Mouse (Mus musculus) MEL (cell line): ENCODE results near the gene Pdcd11. TPM values are rescaled to one million over a fixed set of nuclear protein-coding genes. Genes with fewer than 3 reads are reported as not detected.
A peak's percentile ranks its signal among the peaks of the same experiment; 100 is the strongest.

Source experiments
- DNase-seq: peaks from one replicate; pipeline ENCODE4 v3.0.0; 2011; ENCODE audit warnings: low read depth, low spot score
- H3K27ac ChIP-seq: 2 replicates; pipeline ENCODE4 v1.5.1; 2012; ENCODE audit warnings: low read depth, mild to moderate bottlenecking, control low read depth, low read length, moderate library complexity; ENCODE audit not compliant: control insufficient read depth
- H3K27me3 ChIP-seq, 2 experiments: fragments of 150-350 bp in 1 of 2; sonication (generic) in 1 of 2; 2 replicates each; pipeline ENCODE4 v1.6.1; 2012; ENCODE audit warnings: low read length in 2 of 2, mild to moderate bottlenecking in 2 of 2, improper control_type of control experiment in 1 of 2, moderate library complexity in 1 of 2; ENCODE audit not compliant: insufficient read depth in 2 of 2, control insufficient read depth in 1 of 2
- H3K36me3 ChIP-seq, 2 experiments: 2 replicates each; pipeline ENCODE4 v1.6.1; 2012 to 2014; ENCODE audit warnings: low read length in 2 of 2, improper control_type of control experiment in 1 of 2, inconsistent platforms in 1 of 2, mild to moderate bottlenecking in 1 of 2; ENCODE audit not compliant: insufficient read depth in 2 of 2, control insufficient read depth in 1 of 2
- H3K4me1 ChIP-seq, 2 experiments: fragments of 150-350 bp in 1 of 2; sonication (generic) in 1 of 2; 2 replicates each; pipeline ENCODE4 v1.6.1; 2012; ENCODE audit warnings: low read length in 2 of 2, improper control_type of control experiment in 1 of 2, mild to moderate bottlenecking in 1 of 2; ENCODE audit not compliant: insufficient read depth in 2 of 2, control insufficient read depth in 1 of 2
- H3K4me3 ChIP-seq, 2 experiments: fragments of 150-350 bp in 1 of 2; sonication (generic) in 1 of 2; 2 replicates each; pipeline ENCODE4 v1.5.1; 2012; ENCODE audit warnings: low read depth in 2 of 2, low read length in 2 of 2, mild to moderate bottlenecking in 2 of 2, moderate library complexity in 2 of 2, control low read depth in 1 of 2, improper control_type of control experiment in 1 of 2; ENCODE audit not compliant: control insufficient read depth in 1 of 2, insufficient read depth in 1 of 2
- H3K79me2 ChIP-seq: 2 replicates; pipeline ENCODE4 v1.6.1; 2012; ENCODE audit warnings: mild to moderate bottlenecking, low read length, moderate library complexity; ENCODE audit not compliant: control insufficient read depth, poor library complexity, insufficient read depth
- H3K9ac ChIP-seq: 2 replicates; pipeline ENCODE4 v1.6.1; 2012; ENCODE audit warnings: low read depth, mild to moderate bottlenecking, control low read depth, low read length, moderate library complexity; ENCODE audit not compliant: control insufficient read depth, poor library complexity, severe bottlenecking
- H3K9me3 ChIP-seq: fragments of 150-350 bp; sonication (generic); replicated peaks from 2 replicates; pipeline ENCODE4 v1.6.1; 2012; ENCODE audit warnings: mild to moderate bottlenecking, low read length, improper control_type of control experiment, moderate library complexity; ENCODE audit not compliant: insufficient read depth
- BHLHE40 ChIP-seq: IDR thresholded peaks from 2 replicates; pipeline ENCODE4 v1.6.1; 2012; ENCODE audit warnings: low read depth, mild to moderate bottlenecking, inconsistent platforms, low read length, improper control_type of control experiment, borderline replicate concordance
- CHD1 ChIP-seq: IDR thresholded peaks from 2 replicates; pipeline ENCODE4 v1.6.1; 2012; ENCODE audit warnings: low read depth, mild to moderate bottlenecking, inconsistent platforms, low read length, improper control_type of control experiment
- CHD2 ChIP-seq: IDR thresholded peaks from 2 replicates; pipeline ENCODE4 v1.6.1; 2011; ENCODE audit warnings: low read length, improper control_type of control experiment
- CTCF ChIP-seq, 3 experiments: IDR thresholded peaks in 2 of 3; conservative IDR thresholded peaks in 1 of 3; 2 replicates each; pipeline ENCODE4 v1.5.1; 2011 to 2012; ENCODE audit warnings: low read length in 3 of 3, low read depth in 2 of 3, mild to moderate bottlenecking in 2 of 3, improper control_type of control experiment in 1 of 3, inconsistent platforms in 1 of 3, mixed read lengths in 1 of 3, moderate library complexity in 1 of 3; ENCODE audit not compliant: control insufficient read depth in 1 of 3, insufficient read depth in 1 of 3, poor library complexity in 1 of 3, severe bottlenecking in 1 of 3
- ELF1 ChIP-seq: IDR thresholded peaks from 2 replicates; pipeline ENCODE4 v1.6.1; 2014; ENCODE audit warnings: low read depth, mild to moderate bottlenecking, inconsistent platforms, low read length, improper control_type of control experiment, moderate library complexity
- ETS1 ChIP-seq: IDR thresholded peaks from 2 replicates; pipeline ENCODE4 v1.6.1; 2012; ENCODE audit warnings: low read depth, mild to moderate bottlenecking, inconsistent platforms, low read length, improper control_type of control experiment, moderate library complexity
- GABPA ChIP-seq: IDR thresholded peaks from 2 replicates; pipeline ENCODE4 v1.6.1; 2012; ENCODE audit warnings: low read depth, mild to moderate bottlenecking, inconsistent platforms, low read length, improper control_type of control experiment, moderate library complexity
- GATA1 ChIP-seq: IDR thresholded peaks from 2 replicates; pipeline ENCODE4 v1.6.1; 2011; ENCODE audit warnings: low read depth, low read length, improper control_type of control experiment
- HCFC1 ChIP-seq: IDR thresholded peaks from 2 replicates; pipeline ENCODE4 v1.6.1; 2012; ENCODE audit warnings: low read depth, mild to moderate bottlenecking, inconsistent platforms, low read length, improper control_type of control experiment, moderate library complexity
- KAT2A ChIP-seq: conservative IDR thresholded peaks from 2 replicates; pipeline ENCODE4 v1.6.1; 2012; ENCODE audit warnings: low read depth, low read length, improper control_type of control experiment, inconsistent platforms
- MAFK ChIP-seq: IDR thresholded peaks from 2 replicates; pipeline ENCODE4 v1.6.1; 2011; ENCODE audit warnings: low read depth, mild to moderate bottlenecking, low read length, improper control_type of control experiment, borderline replicate concordance
- MAX ChIP-seq: IDR thresholded peaks from 2 replicates; pipeline ENCODE4 v1.6.1; 2011; ENCODE audit warnings: low read length, improper control_type of control experiment
- MAZ ChIP-seq: IDR thresholded peaks from 2 replicates; pipeline ENCODE4 v1.6.1; 2012; ENCODE audit warnings: low read depth, mild to moderate bottlenecking, inconsistent platforms, low read length, improper control_type of control experiment
- MEF2A ChIP-seq: IDR thresholded peaks from 2 replicates; pipeline ENCODE4 v1.6.1; 2014; ENCODE audit warnings: low read depth, mild to moderate bottlenecking, inconsistent platforms, low read length, improper control_type of control experiment; ENCODE audit not compliant: poor library complexity, insufficient replicate concordance, severe bottlenecking; ENCODE audit errors: extremely low read depth
- MYC ChIP-seq: IDR thresholded peaks from 2 replicates; pipeline ENCODE4 v1.6.1; 2011; ENCODE audit warnings: low read depth, mild to moderate bottlenecking, low read length, improper control_type of control experiment, moderate library complexity
- NELFE ChIP-seq: IDR thresholded peaks from 2 replicates; pipeline ENCODE4 v1.6.1; 2011; ENCODE audit warnings: low read depth, low read length, improper control_type of control experiment
- NRF1 ChIP-seq: IDR thresholded peaks from 2 replicates; pipeline ENCODE4 v1.6.1; 2014; ENCODE audit warnings: low read depth, mild to moderate bottlenecking, inconsistent platforms, low read length, improper control_type of control experiment, moderate library complexity; ENCODE audit not compliant: poor library complexity, insufficient read depth, severe bottlenecking
- POLR2AphosphoS2 ChIP-seq: IDR thresholded peaks from 2 replicates; pipeline ENCODE4 v1.6.1; 2011; ENCODE audit warnings: low read length, improper control_type of control experiment
- POLR2AphosphoS5 ChIP-seq: IDR thresholded peaks from 2 replicates; pipeline ENCODE4 v1.6.1; 2012; ENCODE audit warnings: low read depth, borderline replicate concordance, mild to moderate bottlenecking, inconsistent platforms, low read length, moderate library complexity, mixed read lengths
- RAD21 ChIP-seq: IDR thresholded peaks from 2 replicates; pipeline ENCODE4 v1.6.1; 2011; ENCODE audit warnings: mild to moderate bottlenecking, low read depth, low read length, improper control_type of control experiment
- RCOR1 ChIP-seq: IDR thresholded peaks from 2 replicates; pipeline ENCODE4 v1.6.1; 2012; ENCODE audit warnings: low read depth, mild to moderate bottlenecking, inconsistent platforms, low read length, improper control_type of control experiment
- SIN3A ChIP-seq: IDR thresholded peaks from 2 replicates; pipeline ENCODE4 v1.6.1; 2012; ENCODE audit warnings: low read length, improper control_type of control experiment, inconsistent platforms
- SMC3 ChIP-seq: IDR thresholded peaks from 2 replicates; pipeline ENCODE4 v1.6.1; 2011; ENCODE audit warnings: low read depth, low read length, improper control_type of control experiment
- TAL1 ChIP-seq: IDR thresholded peaks from 2 replicates; pipeline ENCODE4 v1.6.1; 2012; ENCODE audit warnings: mild to moderate bottlenecking, inconsistent platforms, low read length, moderate library complexity, mixed read lengths
- TCF12 ChIP-seq: IDR thresholded peaks from 2 replicates; pipeline ENCODE4 v1.6.1; 2014; ENCODE audit warnings: low read depth, mild to moderate bottlenecking, inconsistent platforms, low read length, improper control_type of control experiment, moderate library complexity
- UBTF ChIP-seq: IDR thresholded peaks from 2 replicates; pipeline ENCODE4 v1.6.1; 2012; ENCODE audit warnings: low read depth, mild to moderate bottlenecking, inconsistent platforms, low read length, improper control_type of control experiment, moderate library complexity, borderline replicate concordance; ENCODE audit not compliant: insufficient read depth
- USF1 ChIP-seq: IDR thresholded peaks from 2 replicates; pipeline ENCODE4 v1.6.1; 2014; ENCODE audit warnings: low read depth, mild to moderate bottlenecking, inconsistent platforms, low read length, improper control_type of control experiment, moderate library complexity
- USF2 ChIP-seq, 2 experiments: IDR thresholded peaks; 2 replicates each; pipeline ENCODE4 v1.6.1; 2011 to 2012; ENCODE audit warnings: improper control_type of control experiment in 2 of 2, low read length in 2 of 2, borderline replicate concordance in 1 of 2, inconsistent platforms in 1 of 2, low read depth in 1 of 2, mild to moderate bottlenecking in 1 of 2; ENCODE audit not compliant: insufficient read depth in 1 of 2
- ZC3H11A ChIP-seq: IDR thresholded peaks from 2 replicates; pipeline ENCODE4 v1.6.1; 2012; ENCODE audit warnings: low read depth, mild to moderate bottlenecking, inconsistent platforms, low read length, improper control_type of control experiment
- ZKSCAN1 ChIP-seq: IDR thresholded peaks from 2 replicates; pipeline ENCODE4 v1.6.1; 2012; ENCODE audit warnings: low read depth, mild to moderate bottlenecking, inconsistent platforms, low read length, improper control_type of control experiment, moderate library complexity
- ZMIZ1 ChIP-seq: IDR thresholded peaks from 2 replicates; pipeline ENCODE4 v1.6.1; 2012; ENCODE audit warnings: low read depth, mild to moderate bottlenecking, inconsistent platforms, low read length, improper control_type of control experiment, moderate library complexity
- ZNF384 ChIP-seq: IDR thresholded peaks from 2 replicates; pipeline ENCODE4 v1.6.1; 2012; ENCODE audit warnings: low read depth, mild to moderate bottlenecking, inconsistent platforms, low read length, improper control_type of control experiment
- polyA plus RNA-seq, 2 experiments: library from polyadenylated mRNA; stranded (reverse) in 1 of 2; unstranded in 1 of 2; fragments of >175 nt in 1 of 2; fragments of >200 nt in 1 of 2; gene quantifications; 2 replicates each; pipeline versions ENCODE4 v1.2.1 to v1.2.4; 2012; ENCODE audit warnings: low replicate concordance in 2 of 2, low read depth in 1 of 2; ENCODE audit not compliant: insufficient read length in 2 of 2, insufficient read depth in 1 of 2, missing spikeins in 1 of 2
- total RNA-seq: library from RNA; depleted of rRNA; stranded (reverse); fragments of 300-350 nt; gene quantifications from 2 replicates; pipeline ENCODE4 v1.2.3, GENCODE M21; 2012

Pdcd11 gene
- total and polyA plus RNA-seq, 3 experiments: 79.6 to 107 (median 81.8) TPM

DNA sequence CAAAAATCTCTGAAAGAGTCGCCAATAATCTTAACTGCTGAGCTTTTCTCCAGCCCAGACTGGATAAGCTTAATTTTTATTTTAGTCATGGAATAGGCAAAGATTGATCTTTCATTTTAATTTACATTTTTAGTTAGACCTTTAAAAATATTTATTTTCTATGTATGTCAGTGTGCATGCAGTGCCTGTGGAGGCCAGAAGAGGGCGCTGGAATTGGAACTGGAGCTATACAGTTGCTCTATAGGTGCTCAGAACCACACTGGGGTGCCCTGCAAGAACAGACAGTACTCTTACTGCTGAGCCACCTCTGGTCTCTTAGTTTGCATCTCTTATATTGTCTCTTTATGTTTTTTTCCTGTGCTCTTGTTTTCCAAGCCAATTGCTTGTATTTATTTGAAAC is 32.2 kb downstream of the Pdcd11 start:
- Histone ChIP-seq H3K9me3 (no peaks in the 10 kb centered on the region), H3K27me3 (no peaks in the 10 kb centered on the region), H3K79me2 (no peaks in the 10 kb centered on the region), H3K27ac (no peak overlapping the region), H3K4me3 (no peak overlapping the region), H3K4me1 (no peaks in the 10 kb centered on the region; a peak in 1 of 4 replicates), H3K36me3 (peaks cover 0 to 30% of the 10 kb centered on the region in 2 experiments; a peak in 2 of 4 replicates), H3K9ac (no peak overlapping the region)
- TF ChIP-seq GATA1 (no peak), MYC (no peak), USF1 (no peak), MAZ (no peak), ZMIZ1 (no peak), MAX (no peak), CTCF (IDR thresholded peaks at IDR 0.05 in 2 of 3, conservative IDR thresholded peaks at IDR 0.05 in 1 of 3; ENCODE audit: control insufficient read depth in 1 of 3, insufficient read depth in 1 of 3, low read depth in 2 of 3, low read length in 3 of 3, poor library complexity in 1 of 3, severe bottlenecking in 1 of 3) (peak; percentile 85 to 91 (median 87)), USF2 (IDR thresholded peaks at IDR 0.05; ENCODE audit: borderline replicate concordance in 1 of 2, insufficient read depth in 1 of 2, low read depth in 1 of 2, low read length in 2 of 2) (no peak), HCFC1 (no peak), KAT2A (no peak), ZKSCAN1 (no peak), UBTF (no peak), GABPA (no peak), RCOR1 (no peak), POLR2AphosphoS5 (no peak), SIN3A (no peak), TAL1 (no peak), MAFK (no peak), TCF12 (no peak), SMC3 (peak; percentile 84), BHLHE40 (no peak), NELFE (no peak), ETS1 (no peak), MEF2A (no peak), ZC3H11A (peak; percentile 57), POLR2AphosphoS2 (no peak), ELF1 (no peak), CHD1 (no peak), RAD21 (peak; percentile 45), CHD2 (no peak), ZNF384 (no peak), NRF1 (no peak)
- DNase-seq: peak; percentile 83
